Comparison of ENCODE assay signal across 7 mouse cellular contexts in the genomic region with DNA sequence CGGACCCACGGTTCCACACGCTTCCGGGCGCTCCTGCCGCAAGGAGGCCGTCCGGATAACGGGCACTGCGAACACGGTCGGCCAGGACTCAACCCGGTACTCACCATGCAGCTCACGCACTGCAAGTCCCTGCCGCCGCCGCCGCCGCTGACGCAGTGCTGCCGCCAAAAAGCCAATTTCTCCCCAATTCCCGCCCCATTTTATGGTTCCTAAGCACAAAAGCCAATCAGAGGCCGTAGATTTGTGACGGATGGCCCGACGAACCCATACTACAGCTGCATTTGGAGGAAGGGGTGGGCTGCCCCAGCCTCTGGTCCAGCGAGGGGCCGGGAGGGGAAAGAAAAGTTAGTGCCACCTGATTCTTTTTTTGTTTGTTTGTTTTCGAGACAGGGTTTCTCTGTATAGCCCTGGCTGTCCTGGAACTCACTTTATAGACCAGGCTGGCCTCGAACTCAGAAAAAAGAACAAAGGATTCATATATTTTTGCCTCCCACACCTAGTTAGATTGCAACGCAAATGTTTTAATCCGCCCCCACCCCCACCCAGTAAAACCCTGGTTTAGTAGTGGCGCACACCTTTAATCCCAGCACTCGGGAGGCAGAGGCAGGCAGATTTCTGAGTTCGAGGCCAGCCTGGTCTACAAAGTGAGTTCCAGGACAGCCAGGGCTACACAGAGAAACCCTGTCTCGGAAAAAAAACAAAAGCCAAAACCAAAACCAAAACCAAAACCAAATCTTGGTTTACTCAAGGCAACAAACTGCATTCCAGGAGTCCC.
DNase-seq lines count a peak whose midpoint lies in the region; ATAC-seq lines count a peak whose summit lies in the region.

No protein-coding gene starts in this region.

- intact Hi-C loops in gastrocnemius, postnatal 36 days (cut with DNase I) = no loop called here
- intact Hi-C loops in left cerebral cortex, postnatal 25 days (cut with DNase I) = no loop called here

- peak overlapping the region; percentile 61 for H3K9ac ChIP-seq in intestine, embryonic 15.5 days

- H3K36me3 ChIP-seq in intestine, embryonic 15.5 days = peaks cover 4% of the 10 kb centered on the region; the same call in 1 of the 2 replicates
- H3K36me3 ChIP-seq in midbrain, embryonic 10.5 days = peaks cover 31% of the 10 kb centered on the region

- peak overlapping the region; percentile 67 for H3K4me2 ChIP-seq in intestine, embryonic 15.5 days (replicated peaks)

- no peak overlapping the region for H3K27ac ChIP-seq in intestine, embryonic 15.5 days
- H3K27ac ChIP-seq in midbrain, embryonic 10.5 days (replicated peaks) = peak overlapping the region; percentile 85

- H3K9me3 ChIP-seq in intestine, embryonic 15.5 days = no peaks in the 10 kb centered on the region
- H3K9me3 ChIP-seq in midbrain, embryonic 10.5 days (replicated peaks) = no peaks in the 10 kb centered on the region

- peak overlapping the region; percentile 62 for H3K4me3 ChIP-seq in intestine, embryonic 15.5 days (replicated peaks)
- peak overlapping the region; percentile 60 for H3K4me3 ChIP-seq in midbrain, embryonic 10.5 days

- ATAC-seq in intestine, embryonic 15.5 days = peak; percentile 93

- peak; percentile 95 for DNase-seq in adrenal gland, adult 2 months
- DNase-seq in embryo, embryonic 11.5 days (ENCODE audit: low read depth, low spot score) = peak; percentile 87
- DNase-seq in gastrocnemius, postnatal 36 days = peak; percentile 79 to 82
- peak; percentile 80 to 88 for DNase-seq in left cerebral cortex, postnatal 25 days (ENCODE audit: low spot score in 2 of 2)
- peak; percentile 91 for DNase-seq in midbrain, embryonic 10.5 days (ENCODE audit: low spot score)
- DNase-seq in right cerebral cortex, postnatal 4 days = peak; percentile 71

- WGBS in intestine, embryonic 15.5 days = 10% methylated on average over 36 of the region's 36 CpGs
- WGBS in midbrain, embryonic 10.5 days = 12% methylated on average over 36 of the region's 36 CpGs

- no peaks in the 10 kb centered on the region for H3K27me3 ChIP-seq in intestine, embryonic 15.5 days (replicated peaks)
- no peaks in the 10 kb centered on the region for H3K27me3 ChIP-seq in midbrain, embryonic 10.5 days (ENCODE audit: low read depth, poor library complexity, severe bottlenecking)

- peaks cover 4% of the 10 kb centered on the region; the same call in 1 of the 2 replicates for H3K4me1 ChIP-seq in intestine, embryonic 15.5 days (replicated peaks)
- H3K4me1 ChIP-seq in midbrain, embryonic 10.5 days = peaks cover 20% of the 10 kb centered on the region
